Mouse (Mus musculus): ENCODE results near the gene Tmem199. TPM values are rescaled to one million over a fixed set of nuclear protein-coding genes. Genes with fewer than 3 reads are reported as not detected.
"Not testable (repeated sequence)": the region's sequence is repeated elsewhere in the genome, so short reads cannot be mapped to it uniquely, and the experiment has no call there.

Tmem199 gene
- polyA plus RNA-seq, 1 experiment from 2014 or later, result 95.5 TPM

GRCm38 (mm10) chr11:78531515-78531914 is 19.5 kb upstream of the Tmem199 start:
- Histone ChIP-seq H3K36me3 (ENCODE audit: control insufficient read depth, insufficient read depth, low read length) (peaks cover 29% of the 10 kb centered on the region), H3K4me1 (ENCODE audit: control insufficient read depth, insufficient read depth, low read depth, low read length) (peaks cover 15% of the 10 kb centered on the region)
- H3K4me2 ChIP-seq (ENCODE audit: low read length); H3K9ac ChIP-seq (ENCODE audit: low read depth, low read length); H3K27me3 ChIP-seq (replicated peaks; ENCODE audit: control insufficient read depth, insufficient read depth, low read length); H3K27ac ChIP-seq (ENCODE audit: low read depth, low read length); H3K4me3 ChIP-seq (ENCODE audit: low read length); H3K9me3 ChIP-seq (ENCODE audit: control insufficient read depth, low read length); ATAC-seq: not testable (repeated sequence)
- WGBS, result 93% methylated on average over 10 of the region's 10 CpGs

- 77% methylated on average over 6 of the region's 6 CpGs for WGBS
- H3K9ac ChIP-seq (ENCODE audit: low read depth, low read length), result no peak overlapping the region
- no peak overlapping the region for H3K4me2 ChIP-seq (ENCODE audit: low read length)
- H3K9me3 ChIP-seq (ENCODE audit: control insufficient read depth, low read length), result no peaks in the 10 kb centered on the region
- peaks cover 33% of the 10 kb centered on the region for H3K36me3 ChIP-seq (ENCODE audit: control insufficient read depth, insufficient read depth, low read length)
- peak overlapping the region; percentile 39; the same call in 1 of the 2 replicates for H3K27ac ChIP-seq (ENCODE audit: low read depth, low read length)
- no peaks in the 10 kb centered on the region for H3K27me3 ChIP-seq (replicated peaks; ENCODE audit: control insufficient read depth, insufficient read depth, low read length)
- no peak for ATAC-seq
- H3K4me1 ChIP-seq (ENCODE audit: control insufficient read depth, insufficient read depth, low read depth, low read length), result peaks cover 15% of the 10 kb centered on the region
- H3K4me3 ChIP-seq (ENCODE audit: low read length), result no peak overlapping the region
Measured at GRCm38 (mm10) chr11:78531046-78531445, 19.1 kb upstream of the Tmem199 start.

DNA sequence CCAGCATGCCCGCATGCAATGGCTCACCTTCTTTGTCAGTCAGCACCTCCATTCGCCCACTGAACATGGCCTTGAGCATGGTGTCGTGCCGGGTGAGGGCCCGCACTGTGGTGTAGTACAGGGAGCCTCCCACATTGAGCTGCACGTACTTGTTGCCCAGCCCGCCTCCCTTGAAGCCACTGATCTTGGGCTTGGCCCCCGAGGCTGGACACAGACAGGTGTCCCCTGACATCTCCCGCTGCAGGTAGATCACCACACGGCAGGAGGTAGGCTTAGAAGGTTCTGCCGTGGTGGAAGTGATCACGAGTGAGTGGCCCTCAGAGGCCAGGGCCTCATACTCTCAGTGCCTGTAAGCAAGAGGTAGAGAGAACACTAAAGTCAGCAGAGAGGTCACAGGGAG is 18.0 kb upstream of the Tmem199 start:
- no peaks in the 10 kb centered on the region for H3K27me3 ChIP-seq (replicated peaks; ENCODE audit: control insufficient read depth, insufficient read depth, low read length)
- H3K27ac ChIP-seq (ENCODE audit: low read depth, low read length), result no peak overlapping the region
- H3K9ac ChIP-seq (ENCODE audit: low read depth, low read length), result no peak overlapping the region
- H3K9me3 ChIP-seq (ENCODE audit: control insufficient read depth, low read length), result no peaks in the 10 kb centered on the region
- H3K36me3 ChIP-seq (ENCODE audit: control insufficient read depth, insufficient read depth, low read length), result peaks cover 43% of the 10 kb centered on the region
- H3K4me2 ChIP-seq (ENCODE audit: low read length), result no peak overlapping the region
- 94% methylated on average over 12 of the region's 12 CpGs for WGBS
- no peak for ATAC-seq
- peaks cover 12% of the 10 kb centered on the region for H3K4me1 ChIP-seq (ENCODE audit: control insufficient read depth, insufficient read depth, low read depth, low read length)
- H3K4me3 ChIP-seq (ENCODE audit: low read length), result no peak overlapping the region

GRCm38 (mm10) chr11:78528714-78529113 is 16.7 kb upstream of the Tmem199 start:
- H3K27ac ChIP-seq (ENCODE audit: low read depth, low read length), result no peak overlapping the region

GRCm38 (mm10) chr11:78524838-78525237 is 12.9 kb upstream of the Tmem199 start:
- Histone ChIP-seq H3K27ac (ENCODE audit: low read depth, low read length) (0 out of 2 replicates have a peak overlapping the region, but pooled peaks have one; percentile 13), H3K9me3 (ENCODE audit: control insufficient read depth, low read length) (no peaks in the 10 kb centered on the region), H3K4me1 (ENCODE audit: control insufficient read depth, insufficient read depth, low read depth, low read length) (no peaks in the 10 kb centered on the region; the same call in 1 of the 2 replicates), H3K9ac (ENCODE audit: low read depth, low read length) (no peak overlapping the region), H3K27me3 (replicated peaks; ENCODE audit: control insufficient read depth, insufficient read depth, low read length) (no peaks in the 10 kb centered on the region), H3K36me3 (ENCODE audit: control insufficient read depth, insufficient read depth, low read length) (peaks cover 61% of the 10 kb centered on the region), H3K4me3 (ENCODE audit: low read length) (no peak overlapping the region), H3K4me2 (ENCODE audit: low read length) (no peak overlapping the region)
- WGBS, result 62% methylated on average over 2 of the region's 2 CpGs
- no peak for ATAC-seq

More at GRCm38 (mm10) chr11:78528714-78529113, 16.7 kb upstream of the Tmem199 start:
- Histone ChIP-seq H3K4me1 (ENCODE audit: control insufficient read depth, insufficient read depth, low read depth, low read length) (peaks cover 3% of the 10 kb centered on the region; the same call in 1 of the 2 replicates), H3K9ac (ENCODE audit: low read depth, low read length) (no peak overlapping the region), H3K27me3 (replicated peaks; ENCODE audit: control insufficient read depth, insufficient read depth, low read length) (no peaks in the 10 kb centered on the region), H3K36me3 (ENCODE audit: control insufficient read depth, insufficient read depth, low read length) (peaks cover 49% of the 10 kb centered on the region), H3K9me3 (ENCODE audit: control insufficient read depth, low read length) (no peaks in the 10 kb centered on the region), H3K4me3 (ENCODE audit: low read length) (no peak overlapping the region), H3K4me2 (ENCODE audit: low read length) (no peak overlapping the region)
- no peak for ATAC-seq
- WGBS, result 82% methylated on average over 9 of the region's 9 CpGs

DNA sequence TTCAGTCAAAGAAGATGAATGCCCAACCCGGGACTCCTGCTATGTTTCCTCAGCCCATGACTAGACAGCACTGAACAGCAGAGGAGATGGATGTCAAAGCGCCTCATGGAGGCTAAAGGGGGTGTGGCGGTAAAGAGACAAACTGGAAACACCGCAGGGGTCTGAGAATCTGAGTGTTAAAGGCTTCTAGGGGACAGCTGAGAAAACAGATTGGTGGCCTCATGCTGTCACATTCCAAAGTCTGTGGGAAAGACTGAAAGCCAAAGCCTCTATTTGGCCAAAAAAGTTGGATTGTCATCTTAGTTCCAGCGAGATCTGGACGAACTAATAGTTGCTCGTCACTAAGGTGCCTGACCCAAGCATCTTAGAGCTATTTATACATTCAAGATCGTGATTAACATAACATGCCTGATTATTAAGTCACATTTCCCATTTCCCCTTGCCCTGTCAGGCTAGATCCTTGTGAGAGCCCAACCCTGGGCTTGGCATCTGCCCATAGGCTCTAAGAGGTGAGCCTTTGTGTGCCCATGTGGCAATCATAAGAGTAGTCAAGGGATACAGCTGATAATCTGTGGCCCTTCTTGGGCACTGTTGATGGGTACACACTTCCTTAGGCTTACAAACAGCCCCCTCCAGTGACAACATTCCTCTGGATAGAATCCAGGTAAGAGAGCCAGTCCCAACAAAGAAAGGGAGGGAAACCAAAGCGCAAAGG is 11.4 kb upstream of the Tmem199 start:
- no peaks in the 10 kb centered on the region for H3K9me3 ChIP-seq (ENCODE audit: control insufficient read depth, low read length)
- no peak overlapping the region for H3K4me2 ChIP-seq (ENCODE audit: low read length)
- no peak overlapping the region for H3K4me3 ChIP-seq (ENCODE audit: low read length)
- H3K36me3 ChIP-seq (ENCODE audit: control insufficient read depth, insufficient read depth, low read length), result peaks cover 60% of the 10 kb centered on the region
- WGBS, result 62% methylated on average over 9 of the region's 9 CpGs
- no peak overlapping the region for H3K27ac ChIP-seq (ENCODE audit: low read depth, low read length)
- no peaks in the 10 kb centered on the region; the same call in 1 of the 2 replicates for H3K4me1 ChIP-seq (ENCODE audit: control insufficient read depth, insufficient read depth, low read depth, low read length)
- no peaks in the 10 kb centered on the region for H3K27me3 ChIP-seq (replicated peaks; ENCODE audit: control insufficient read depth, insufficient read depth, low read length)
- H3K9ac ChIP-seq (ENCODE audit: low read depth, low read length), result no peak overlapping the region
- no peak; the same call in 1 of the 2 replicates for ATAC-seq

DNA sequence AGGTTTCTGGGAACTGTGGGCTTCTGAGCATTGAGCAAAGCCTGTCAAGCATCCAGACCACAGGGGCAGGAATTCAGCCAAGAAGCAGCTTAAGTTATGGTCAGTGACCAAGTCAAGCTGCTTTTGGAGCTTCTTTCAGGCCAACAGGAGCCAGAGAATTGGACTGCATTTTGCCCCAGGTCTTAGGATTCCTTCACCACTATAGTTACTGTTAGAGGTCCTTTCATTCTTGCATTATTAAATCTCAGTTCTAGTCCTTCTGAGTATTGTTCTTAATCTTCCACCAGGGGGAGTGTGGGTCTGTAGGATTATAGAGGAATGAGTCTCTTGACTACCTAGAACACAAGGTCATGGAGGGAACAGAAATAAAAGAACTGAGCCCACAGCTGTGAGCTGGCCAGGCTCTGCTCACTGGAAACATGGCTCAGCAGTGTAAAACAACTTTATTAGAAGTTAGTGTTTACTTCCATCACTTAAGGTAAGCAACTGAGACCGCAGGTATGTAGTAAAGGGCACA is 10.6 kb upstream of the Tmem199 start:
- H3K27me3 ChIP-seq (replicated peaks; ENCODE audit: control insufficient read depth, insufficient read depth, low read length), result no peaks in the 10 kb centered on the region
- WGBS, result 94% methylated on average over 1 of the region's 1 CpGs
- H3K4me3 ChIP-seq (ENCODE audit: low read length), result no peak overlapping the region
- no peak for ATAC-seq
- no peak overlapping the region for H3K9ac ChIP-seq (ENCODE audit: low read depth, low read length)
- no peaks in the 10 kb centered on the region for H3K9me3 ChIP-seq (ENCODE audit: control insufficient read depth, low read length)
- peaks cover 60% of the 10 kb centered on the region for H3K36me3 ChIP-seq (ENCODE audit: control insufficient read depth, insufficient read depth, low read length)
- H3K4me1 ChIP-seq (ENCODE audit: control insufficient read depth, insufficient read depth, low read depth, low read length), result no peaks in the 10 kb centered on the region; the same call in 1 of the 2 replicates
- no peak overlapping the region for H3K4me2 ChIP-seq (ENCODE audit: low read length)
- H3K27ac ChIP-seq (ENCODE audit: low read depth, low read length), result peak overlapping the region; percentile 0; the same call in 1 of the 2 replicates

DNA sequence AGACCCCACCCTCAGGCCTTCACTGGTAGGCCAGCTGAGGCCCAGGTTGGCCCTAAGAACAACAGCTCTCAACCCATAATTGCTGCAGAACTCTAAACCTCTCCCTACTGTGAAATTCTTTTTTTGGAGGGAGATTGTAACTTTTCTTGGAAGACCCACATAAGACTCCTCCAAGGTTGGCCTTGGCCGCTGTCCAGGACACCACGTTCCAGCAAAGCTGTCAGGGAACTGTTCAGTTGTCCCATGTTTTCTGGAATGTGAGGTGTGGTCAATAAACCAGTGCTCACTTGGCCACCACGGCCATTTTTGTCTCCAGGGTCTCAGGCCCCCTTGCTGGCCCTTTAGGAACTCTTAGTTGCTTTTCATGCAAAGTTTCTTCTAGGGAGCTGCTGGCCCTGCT is 9.9 kb upstream of the Tmem199 start:
- 92% methylated on average over 3 of the region's 3 CpGs for WGBS
- H3K4me3 ChIP-seq (ENCODE audit: low read length), result no peak overlapping the region
- H3K4me2 ChIP-seq (ENCODE audit: low read length), result no peak overlapping the region
- no peaks in the 10 kb centered on the region for H3K9me3 ChIP-seq (ENCODE audit: control insufficient read depth, low read length)
- peaks cover 57% of the 10 kb centered on the region for H3K36me3 ChIP-seq (ENCODE audit: control insufficient read depth, insufficient read depth, low read length)
- peak overlapping the region; percentile 30; the same call in 1 of the 2 replicates for H3K27ac ChIP-seq (ENCODE audit: low read depth, low read length)
- no peaks in the 10 kb centered on the region; the same call in 1 of the 2 replicates for H3K4me1 ChIP-seq (ENCODE audit: control insufficient read depth, insufficient read depth, low read depth, low read length)
- no peak for ATAC-seq
- no peaks in the 10 kb centered on the region for H3K27me3 ChIP-seq (replicated peaks; ENCODE audit: control insufficient read depth, insufficient read depth, low read length)
- no peak overlapping the region for H3K9ac ChIP-seq (ENCODE audit: low read depth, low read length)

DNA sequence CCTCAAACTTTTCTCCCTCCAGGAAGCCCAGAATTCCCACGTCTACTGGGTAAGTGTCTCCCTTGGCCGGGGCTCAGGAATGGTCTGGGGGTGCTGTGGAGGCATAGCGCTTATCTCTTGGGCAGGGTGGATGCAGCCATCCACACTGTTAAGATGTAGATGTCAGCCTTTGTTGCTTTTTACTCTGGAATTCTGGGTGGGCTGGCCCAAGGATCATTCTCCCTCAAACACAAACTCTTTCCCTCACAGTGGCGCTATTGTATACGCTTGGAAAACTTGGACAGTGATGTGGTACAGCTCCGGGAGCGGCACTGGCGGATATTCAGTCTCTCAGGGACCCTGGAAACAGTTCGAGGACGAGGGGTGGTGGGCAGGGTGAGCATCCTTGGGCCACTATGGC is 7.0 kb upstream of the Tmem199 start:
- WGBS, result 82% methylated on average over 10 of the region's 10 CpGs
- no peak overlapping the region for H3K9ac ChIP-seq (ENCODE audit: low read depth, low read length)
- H3K4me1 ChIP-seq (ENCODE audit: control insufficient read depth, insufficient read depth, low read depth, low read length), result no peaks in the 10 kb centered on the region; the same call in 1 of the 2 replicates
- no peaks in the 10 kb centered on the region for H3K9me3 ChIP-seq (ENCODE audit: control insufficient read depth, low read length)
- H3K4me2 ChIP-seq (ENCODE audit: low read length), result no peak overlapping the region
- H3K36me3 ChIP-seq (ENCODE audit: control insufficient read depth, insufficient read depth, low read length), result peaks cover 51% of the 10 kb centered on the region
- no peak overlapping the region for H3K4me3 ChIP-seq (ENCODE audit: low read length)
- no peak for ATAC-seq
- no peaks in the 10 kb centered on the region for H3K27me3 ChIP-seq (replicated peaks; ENCODE audit: control insufficient read depth, insufficient read depth, low read length)
- no peak overlapping the region for H3K27ac ChIP-seq (ENCODE audit: low read depth, low read length)

Data from hindbrain, embryonic 16.5 days (tissue).